ENCODE assay signal across 9 mouse cellular contexts in the genomic region with DNA sequence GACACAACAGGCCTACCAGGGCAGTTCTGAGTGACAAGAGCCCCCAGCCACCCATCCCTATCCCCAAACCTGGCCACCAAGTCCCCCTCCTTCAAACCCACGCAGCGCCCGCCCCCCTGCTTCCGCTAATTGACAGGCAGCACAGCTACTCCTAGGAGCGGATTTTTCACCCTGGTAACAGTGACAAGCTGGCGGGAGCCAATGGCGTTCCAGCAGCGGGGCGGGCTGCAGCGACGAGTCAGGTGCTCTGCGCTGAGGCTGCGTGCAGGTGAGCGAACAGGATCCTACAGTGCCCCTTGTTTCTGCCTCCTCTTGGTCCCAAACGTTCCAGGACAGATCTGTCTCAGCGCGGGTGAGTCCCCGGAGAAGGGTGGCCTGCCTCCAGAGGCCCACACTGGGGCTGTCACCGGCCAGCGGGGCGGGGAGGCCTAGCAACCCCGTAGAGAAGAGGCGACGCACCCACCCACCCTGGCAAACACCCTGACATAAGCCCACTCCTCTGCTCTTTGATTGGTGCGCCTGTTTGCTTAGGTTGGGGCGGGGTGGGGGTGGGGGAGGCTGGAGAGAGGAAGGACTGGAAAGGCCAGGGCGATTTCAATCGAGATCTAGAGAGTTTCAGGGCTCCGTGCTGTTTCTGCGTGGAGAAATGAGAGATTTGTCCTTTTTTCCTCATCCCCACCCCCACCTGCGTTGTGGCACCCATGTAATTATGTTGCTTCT. TPM values are rescaled to one million over a fixed set of nuclear protein-coding genes. Genes with fewer than 3 reads are reported as not detected.
DNase-seq lines count a peak whose midpoint lies in the region; ATAC-seq and TF ChIP-seq lines count a peak whose summit lies in the region.
"Had no signal": no experiment of that assay in that cellular context is flagged by ENCODE, and none has a peak within 500 bp of the region (broad histone marks: within the 10 kb centered on the region; RNA-seq: fewer than 3 reads in every experiment).

A gene (plus strand): TSS at position 183 of the 720 bp plus-strand sequence.

- H3K9ac ChIP-seq in kidney, embryonic 14.5 days (ENCODE audit: low read depth, low read length) = peak within 1 kb of the TSS; percentile 70
- H3K9ac ChIP-seq in limb, embryonic 14.5 days (ENCODE audit: low read depth, low read length, severe bottlenecking) = peak within 1 kb of the TSS; percentile 57
- peak within 1 kb of the TSS; percentile 89 for H3K9ac ChIP-seq in midbrain, postnatal 0 days (replicated peaks; ENCODE audit: low read length, poor library complexity, severe bottlenecking)

- DNase-seq in 3T3-L1 (ENCODE audit: low read depth, low spot score) = peak; percentile 72
- peak; percentile 82 to 85 for DNase-seq in heart, adult 9 months (ENCODE audit: low spot score in 2 of 2)
- peak; percentile 70 for DNase-seq in limb, embryonic 14.5 days (ENCODE audit: low spot score)
- peak; percentile 97 for DNase-seq in midbrain, postnatal 0 days (ENCODE audit: low spot score)
- DNase-seq in spleen, postnatal 14 days (ENCODE audit: low spot score in 2 of 2) = peak; percentile 36 to 61

- no peak for TF ChIP-seq CTCF in bone marrow macrophage, adult 2 months (IDR thresholded peaks at IDR 0.05; ENCODE audit: low read depth, low read length)
- TF ChIP-seq CTCF in embryonic fibroblast, embryonic 13.5 days (IDR thresholded peaks at IDR 0.05; ENCODE audit: borderline replicate concordance, insufficient read depth, low read length) = no peak
- TF ChIP-seq CTCF in midbrain, postnatal 0 days (IDR thresholded peaks at IDR 0.05) = no peak

- no peaks in the 10 kb centered on the region for H3K36me3 ChIP-seq in kidney, embryonic 14.5 days (ENCODE audit: control insufficient read depth, insufficient read depth, low read length)
- H3K36me3 ChIP-seq in limb, embryonic 14.5 days (ENCODE audit: control insufficient read depth, insufficient read depth, low read length) = peaks cover 6% of the 10 kb centered on the region; the same call in 1 of the 2 replicates
- H3K36me3 ChIP-seq in midbrain, postnatal 0 days (ENCODE audit: insufficient read depth, low read length) = peaks cover 18% of the 10 kb centered on the region

- peak within 1 kb of the TSS; percentile 51 for H3K4me3 ChIP-seq in bone marrow macrophage, adult 2 months (ENCODE audit: insufficient read depth, low read length)
- H3K4me3 ChIP-seq in embryonic fibroblast, embryonic 13.5 days (ENCODE audit: insufficient read depth, low read length) = peak within 1 kb of the TSS; percentile 57
- peak within 1 kb of the TSS; percentile 53 for H3K4me3 ChIP-seq in kidney, embryonic 14.5 days (ENCODE audit: low read length)
- peak within 1 kb of the TSS; percentile 59 for H3K4me3 ChIP-seq in limb, embryonic 14.5 days (replicated peaks; ENCODE audit: low read length)
- H3K4me3 ChIP-seq in midbrain, postnatal 0 days (ENCODE audit: low read depth, low read length) = peak within 1 kb of the TSS; percentile 66

- peak within 1 kb of the TSS; percentile 84 for H3K4me2 ChIP-seq in kidney, embryonic 14.5 days (replicated peaks; ENCODE audit: low read depth, low read length)
- H3K4me2 ChIP-seq in limb, embryonic 14.5 days (replicated peaks; ENCODE audit: low read depth, low read length, severe bottlenecking) = peak within 1 kb of the TSS; percentile 94
- peak within 1 kb of the TSS; percentile 76 for H3K4me2 ChIP-seq in midbrain, postnatal 0 days (ENCODE audit: low read depth, low read length, poor library complexity, severe bottlenecking)

- H3K27ac ChIP-seq in bone marrow macrophage, adult 2 months (ENCODE audit: insufficient read depth, low read depth, low read length) = no peak within 1 kb of the TSS
- no peak within 1 kb of the TSS for H3K27ac ChIP-seq in embryonic fibroblast, embryonic 13.5 days (ENCODE audit: insufficient read depth, low read length)
- H3K27ac ChIP-seq in kidney, embryonic 14.5 days (ENCODE audit: low read depth, low read length) = no peak within 1 kb of the TSS
- no peak within 1 kb of the TSS for H3K27ac ChIP-seq in limb, embryonic 14.5 days (replicated peaks; ENCODE audit: low read depth, low read length)
- peak within 1 kb of the TSS; percentile 96 for H3K27ac ChIP-seq in midbrain, postnatal 0 days (ENCODE audit: low read depth, low read length)

- H3K27me3 ChIP-seq in kidney, embryonic 14.5 days (ENCODE audit: control insufficient read depth, insufficient read depth, low read length) = peaks cover 3% of the 10 kb centered on the region; the same call in 1 of the 2 replicates
- H3K27me3 ChIP-seq in limb, embryonic 14.5 days (ENCODE audit: control insufficient read depth, insufficient read depth, low read length) = no peaks in the 10 kb centered on the region
- H3K27me3 ChIP-seq in midbrain, postnatal 0 days (ENCODE audit: insufficient read depth, low read length) = no peaks in the 10 kb centered on the region

- under 1% methylated on average over 31 of the region's 31 CpGs for WGBS in kidney, embryonic 14.5 days
- WGBS in limb, embryonic 14.5 days = 3% methylated on average over 31 of the region's 31 CpGs
- WGBS in midbrain, postnatal 0 days = under 1% methylated on average over 31 of the region's 31 CpGs

- no peak for TF ChIP-seq POLR2A in bone marrow macrophage, adult 2 months (IDR thresholded peaks at IDR 0.05; ENCODE audit: borderline replicate concordance, low read depth, low read length)
- peak; percentile 43; the same call in 1 of the 2 replicates for TF ChIP-seq POLR2A in embryonic fibroblast, embryonic 13.5 days (IDR thresholded peaks at IDR 0.05; ENCODE audit: low read depth, low read length)
- no peak for TF ChIP-seq POLR2A in limb, embryonic 14.5 days (IDR thresholded peaks at IDR 0.05; ENCODE audit: borderline replicate concordance, extremely low read depth, insufficient read depth, insufficient read length)

- peak; percentile 98 for ATAC-seq in kidney, embryonic 14.5 days (ENCODE audit: low FRiP score, low TSS enrichment)
- ATAC-seq in limb, embryonic 14.5 days (ENCODE audit: low FRiP score, low read depth) = peak; percentile 93
- peak; percentile 99 for ATAC-seq in midbrain, postnatal 0 days (ENCODE audit: low FRiP score)

- H3K9me3 ChIP-seq in kidney, embryonic 14.5 days (ENCODE audit: control insufficient read depth, low read length) = no peaks in the 10 kb centered on the region
- H3K9me3 ChIP-seq in limb, embryonic 14.5 days (ENCODE audit: control insufficient read depth, low read length) = no peaks in the 10 kb centered on the region
- H3K9me3 ChIP-seq in midbrain, postnatal 0 days (ENCODE audit: low read length) = no peaks in the 10 kb centered on the region

- H3K4me1 ChIP-seq in bone marrow macrophage, adult 2 months (ENCODE audit: control insufficient read depth, insufficient read depth, low read length) = no peaks in the 10 kb centered on the region
- 0 out of 2 replicates have a peak, but pooled peaks cover 2% of the 10 kb centered on the region for H3K4me1 ChIP-seq in embryonic fibroblast, embryonic 13.5 days (ENCODE audit: control insufficient read depth, insufficient read depth, low read length)
- H3K4me1 ChIP-seq in kidney, embryonic 14.5 days (ENCODE audit: control insufficient read depth, insufficient read depth, low read length) = no peaks in the 10 kb centered on the region
- no peaks in the 10 kb centered on the region for H3K4me1 ChIP-seq in limb, embryonic 14.5 days (ENCODE audit: control insufficient read depth, insufficient read depth, low read length)
- H3K4me1 ChIP-seq in midbrain, postnatal 0 days (ENCODE audit: insufficient read depth, low read length) = peaks cover 6% of the 10 kb centered on the region; the same call in 1 of the 2 replicates

RNA-seq across cellular contexts. Expression of the gene that starts here (rescaled TPM):
- not detected in 2 replicates for polyA plus RNA-seq in bone marrow macrophage, adult 2 months (2012; ENCODE audit: insufficient read depth, insufficient read length, missing spikeins)
- polyA plus RNA-seq in embryonic fibroblast, embryonic 13.5 days (2011; ENCODE audit: insufficient read length, low read depth, missing spikeins) = 35.6 and 44.1 TPM in 2 replicates
- 11.8 and 12.5 TPM in 2 replicates for polyA plus RNA-seq in kidney, embryonic 14.5 days (2014; fragmentation: Nextera tagmentation; extraction: Ambion mirVana)
- 15.8 and 15.9 TPM in 2 replicates for polyA plus RNA-seq in limb, embryonic 14.5 days (2012; rRNA removed)
- polyA plus RNA-seq in limb, embryonic 14.5 days (2014; fragmentation: Nextera tagmentation; extraction: Ambion mirVana) = 11.5 and 13.5 TPM in 2 replicates
- total RNA-seq in midbrain, postnatal 0 days (2014; rRNA removed) = 169 and 171 TPM in 2 replicates
- polyA plus RNA-seq in midbrain, postnatal 0 days (2015; fragmentation: Nextera tagmentation; extraction: Ambion mirVana) = 110 and 117 TPM in 2 replicates
- total RNA-seq: CH12.LX had no signal

Comparison
In these comparisons a context has a peak if more than half of its experiments do, and no peak if none do; other contexts are left out.
1. RNA of the gene that starts here (polyA plus RNA-seq): 110 to 117 TPM in midbrain, postnatal 0 days, 35.6 to 44.1 TPM in embryonic fibroblast, embryonic 13.5 days, 11.5 to 15.9 TPM in limb, embryonic 14.5 days and 11.8 to 12.5 TPM in kidney, embryonic 14.5 days; not detected in bone marrow macrophage, adult 2 months; every median in the first group is over 10 times any median in the second.
2. Peak in every context shown above with its lines, with median percentiles within 50 percentile points of each other: DNase-seq, H3K4me3 ChIP-seq, ATAC-seq, H3K4me2 ChIP-seq and H3K9ac ChIP-seq.